Mouse (Mus musculus) megakaryocyte-erythroid progenitor cell, adult 5-6 weeks (primary cell): ENCODE measurements around the gene Fgfr2. TPM values are rescaled to one million over a fixed set of nuclear protein-coding genes. Genes with fewer than 3 reads are reported as not detected.
"Not testable (repeated sequence)": the region's sequence is repeated elsewhere in the genome, so short reads cannot be mapped to it uniquely, and the experiment has no call there.

Experiments used
- ATAC-seq: replicated peaks from 2 replicates; pipeline ENCODE4 v1.8.0; 2016; ENCODE audit warnings: mild to moderate bottlenecking, inconsistent platforms; ENCODE audit not compliant: severe bottlenecking, poor library complexity, low FRiP score, low TSS enrichment
- total RNA-seq, 2 experiments: library from RNA; stranded (forward) in 1 of 2; stranded (reverse) in 1 of 2; fragments of 200-1000, 215-1000 nt in 1 of 2; fragments of >200 nt in 1 of 2; fragmentation: Nextera tagmentation in 1 of 2; gene quantifications; 2 replicates each; pipeline ENCODE4 v1.2.3; 2014 to 2017

The Fgfr2 gene
- total RNA-seq, 2 experiments from 2014 or later, result not detected

GRCm38 (mm10) chr7:132558141-132558736 is 564.9 kb downstream of the Fgfr2 start:
- peak; percentile 77 for ATAC-seq

GRCm38 (mm10) chr7:132556575-132556974 is 566.6 kb downstream of the Fgfr2 start:
- ATAC-seq, result no peak

GRCm38 (mm10) chr7:132555911-132556310 is 567.2 kb downstream of the Fgfr2 start:
- ATAC-seq, result no peak

- ATAC-seq, result no peak
Observed at GRCm38 (mm10) chr7:132554091-132554490, 569.1 kb downstream of the Fgfr2 start.

GRCm38 (mm10) chr7:132551351-132552126 is 571.6 kb downstream of the Fgfr2 start:
- peak; percentile 91 for ATAC-seq

GRCm38 (mm10) chr7:132547126-132547525 is 576.0 kb downstream of the Fgfr2 start:
- no peak for ATAC-seq

- ATAC-seq, result no peak
Observed at GRCm38 (mm10) chr7:132542427-132542826, 580.7 kb downstream of the Fgfr2 start.

GRCm38 (mm10) chr7:132541566-132541965 is 581.6 kb downstream of the Fgfr2 start:
- no peak for ATAC-seq

GRCm38 (mm10) chr7:132540597-132540996 is 582.6 kb downstream of the Fgfr2 start:
- no peak for ATAC-seq

GRCm38 (mm10) chr7:132529206-132529605 is 593.9 kb downstream of the Fgfr2 start:
- ATAC-seq, result no peak

- ATAC-seq, result no peak
Observed at GRCm38 (mm10) chr7:132513419-132513982, 609.6 kb downstream of the Fgfr2 start.

GRCm38 (mm10) chr7:132509110-132509509 is 614.0 kb downstream of the Fgfr2 start:
- no peak for ATAC-seq

- ATAC-seq, result peak; percentile 69
Observed at GRCm38 (mm10) chr7:132507361-132507760, 615.8 kb downstream of the Fgfr2 start.

GRCm38 (mm10) chr7:132506226-132506625 is 616.9 kb downstream of the Fgfr2 start:
- no peak for ATAC-seq

- ATAC-seq, result not testable (repeated sequence)
Observed at GRCm38 (mm10) chr7:132502445-132502844, 620.7 kb downstream of the Fgfr2 start.

GRCm38 (mm10) chr7:132497142-132497541 is 626.0 kb downstream of the Fgfr2 start:
- ATAC-seq, result no peak

GRCm38 (mm10) chr7:132494263-132494662 is 628.9 kb downstream of the Fgfr2 start:
- peak; percentile 61 for ATAC-seq

- peak; percentile 81 for ATAC-seq
Observed at GRCm38 (mm10) chr7:132493632-132494031, 629.5 kb downstream of the Fgfr2 start.

GRCm38 (mm10) chr7:132491902-132492301 is 631.2 kb downstream of the Fgfr2 start:
- no peak for ATAC-seq

- ATAC-seq, result no peak
Observed at GRCm38 (mm10) chr7:132487361-132487760, 635.8 kb downstream of the Fgfr2 start.
